Mouse (Mus musculus): ENCODE measurements at regions not wholly inside any gene's neighbourhood (a gene's known extent, or its start where the extent isn't known, plus 50 kb on each side); places are given as distances from the start of the nearest gene placed in this dataset.

DNA sequence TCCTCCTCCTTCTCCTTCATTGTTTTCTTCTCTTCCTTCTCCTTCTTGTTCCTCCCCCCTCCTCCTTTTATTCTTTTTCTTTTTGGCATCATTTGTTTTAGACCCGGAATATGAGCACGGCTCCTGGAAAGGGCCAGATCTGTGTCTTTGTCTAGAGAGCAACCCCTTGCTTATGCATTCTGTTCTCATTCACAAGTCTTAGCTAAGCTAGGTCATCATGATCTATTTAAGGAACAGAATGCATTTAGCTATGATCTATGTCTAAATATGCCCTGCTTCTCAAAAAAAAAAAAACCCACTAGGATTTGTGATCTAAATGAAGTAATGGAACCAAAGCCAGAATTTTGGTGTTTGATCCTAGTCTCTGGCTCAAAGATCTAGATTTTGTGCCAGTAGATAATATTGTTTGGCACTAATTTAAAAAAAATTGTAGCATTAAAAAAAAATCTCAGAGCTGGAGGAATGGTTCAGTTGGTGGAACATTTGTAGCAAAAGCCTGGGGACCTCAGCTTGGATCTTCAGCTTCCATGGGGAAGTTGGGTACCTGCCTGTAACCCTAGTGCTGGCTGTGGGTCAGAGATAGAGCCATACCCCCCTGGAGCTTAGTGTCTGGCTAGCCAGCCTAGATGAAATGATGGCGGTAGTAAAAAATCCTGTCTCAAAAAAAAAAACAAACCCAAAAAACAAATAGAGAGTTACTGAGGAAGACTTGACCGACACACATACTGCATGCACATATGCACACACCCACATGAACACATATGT lies 100.5 kb upstream of the Got2 start:
- TF ChIP-seq CTCF (IDR thresholded peaks at IDR 0.05; ENCODE audit: low read depth, low read length) (no peak), GATA2 (IDR thresholded peaks at IDR 0.05; ENCODE audit: borderline replicate concordance, low read depth, low read length) (no peak)
